ENCODE assay signal across 36 mouse cellular contexts in the genomic region with DNA sequence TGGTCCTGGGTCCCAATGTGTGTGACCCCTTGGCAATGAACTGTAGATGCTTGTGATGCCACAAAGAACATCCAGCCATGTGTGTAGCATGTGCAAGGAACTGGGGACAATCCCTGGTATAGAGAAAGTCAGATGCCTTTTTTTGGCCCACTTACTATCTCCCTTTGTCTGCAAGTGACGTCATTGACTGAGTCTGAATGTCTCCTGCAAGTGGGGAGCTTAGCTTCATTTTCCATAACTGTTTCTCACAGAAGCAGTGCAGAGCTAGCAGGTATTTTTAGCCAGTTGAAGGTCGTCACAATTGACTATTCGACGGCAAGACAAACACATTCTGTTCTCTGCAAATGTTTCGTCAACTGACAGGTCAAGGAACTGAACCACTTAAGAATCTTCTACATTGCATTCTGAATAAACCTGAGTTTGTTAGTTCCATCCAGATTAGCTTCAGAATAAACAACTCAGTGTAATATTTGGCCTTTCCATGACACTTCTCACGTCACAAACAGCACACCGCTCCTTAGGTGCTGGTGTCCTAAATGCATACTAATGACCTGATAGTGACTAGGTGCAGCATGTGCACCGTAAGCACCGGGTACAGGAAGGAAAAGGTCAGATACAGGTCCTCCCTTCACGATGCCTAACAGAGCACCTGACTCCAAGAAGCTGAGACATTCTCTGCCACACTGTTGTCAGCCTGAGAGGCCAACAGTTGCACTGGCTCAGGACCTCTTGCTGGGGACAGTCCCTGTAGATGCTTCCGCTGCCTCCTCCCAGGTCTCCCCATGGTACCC.
A peak's percentile ranks its signal among the peaks of the same experiment; 100 is the strongest.
DNase-seq lines count a peak whose midpoint lies in the region; ATAC-seq and TF ChIP-seq lines count a peak whose summit lies in the region.
"Had no signal": no experiment of that assay in that cellular context is flagged by ENCODE, and none has a peak within 500 bp of the region (broad histone marks: within the 10 kb centered on the region; RNA-seq: fewer than 3 reads in every experiment).

No protein-coding gene starts in this region.

- H3K27me3 ChIP-seq in heart, postnatal 0 days (ENCODE audit: control insufficient read depth, insufficient read depth, low read length): no peaks in the 10 kb centered on the region
- H3K27me3 ChIP-seq in heart, embryonic 11.5 days (ENCODE audit: control insufficient read depth, insufficient read depth, low read length): no peaks in the 10 kb centered on the region
- H3K27me3 ChIP-seq in neural tube, embryonic 15.5 days (replicated peaks): no peaks in the 10 kb centered on the region
- no peaks in the 10 kb centered on the region for H3K27me3 ChIP-seq in limb, embryonic 10.5 days (ENCODE audit: low read depth, poor library complexity, severe bottlenecking)
- H3K27me3 ChIP-seq: embryonic facial prominence, embryonic 15.5 days; hindbrain, embryonic 15.5 days; intestine, embryonic 15.5 days; liver, embryonic 12.5 days; megakaryocyte, embryonic 14.5 days; midbrain, embryonic 12.5 days; neural tube, embryonic 12.5 days had no signal

- H3K27ac ChIP-seq in heart, postnatal 0 days (ENCODE audit: low read depth): no peak overlapping the region; the same call in 1 of the 2 replicates
- H3K27ac ChIP-seq in heart, embryonic 11.5 days (ENCODE audit: low read depth, low read length): no peak overlapping the region
- H3K27ac ChIP-seq in neural tube, embryonic 15.5 days (replicated peaks): no peak overlapping the region
- no peak overlapping the region for H3K27ac ChIP-seq in limb, embryonic 10.5 days
- H3K27ac ChIP-seq: embryonic facial prominence, embryonic 10.5 days; embryonic facial prominence, embryonic 15.5 days; gastrocnemius, adult 2 months; hindbrain, embryonic 10.5 days; hindbrain, embryonic 15.5 days; intestine, embryonic 15.5 days; kidney, postnatal 0 days; liver, embryonic 12.5 days; midbrain, embryonic 12.5 days; neural tube, embryonic 12.5 days had no signal

- peak; percentile 20; the same call in 1 of the 2 replicates for ATAC-seq in heart, postnatal 0 days (ENCODE audit: insufficient read depth, low read depth)
- no peak for ATAC-seq in heart, embryonic 11.5 days (replicated peaks; ENCODE audit: insufficient number of reproducible peaks, low FRiP score, low TSS enrichment)
- no peak for ATAC-seq in neural tube, embryonic 15.5 days (ENCODE audit: low FRiP score)
- ATAC-seq: forebrain, embryonic 14.5 days; intestine, embryonic 15.5 days; liver, embryonic 12.5 days; lung, postnatal 0 days had no signal

- no peak for TF ChIP-seq CTCF in heart, postnatal 0 days (IDR thresholded peaks at IDR 0.05; ENCODE audit: low read depth)

- H3K9me3 ChIP-seq in heart, postnatal 0 days (replicated peaks; ENCODE audit: control insufficient read depth, low read length): no peaks in the 10 kb centered on the region
- no peaks in the 10 kb centered on the region for H3K9me3 ChIP-seq in heart, embryonic 11.5 days (replicated peaks; ENCODE audit: control insufficient read depth, low read length)
- H3K9me3 ChIP-seq in neural tube, embryonic 15.5 days (replicated peaks): no peaks in the 10 kb centered on the region
- H3K9me3 ChIP-seq in limb, embryonic 10.5 days (replicated peaks): no peaks in the 10 kb centered on the region
- H3K9me3 ChIP-seq: embryonic facial prominence, embryonic 10.5 days; embryonic facial prominence, embryonic 15.5 days; hindbrain, embryonic 10.5 days; hindbrain, embryonic 15.5 days; intestine, embryonic 15.5 days; liver, embryonic 12.5 days; megakaryocyte, embryonic 14.5 days; midbrain, embryonic 12.5 days; neural tube, embryonic 12.5 days had no signal

- DNase-seq in heart, postnatal 0 days (ENCODE audit: low spot score): peak; percentile 7
- DNase-seq in CD4-positive helper T cell, adult 2 months (ENCODE audit: low read depth, low spot score): peak; percentile 34
- DNase-seq in CD4-positive, CD25-positive, alpha-beta regulatory T cell, adult 2 months (ENCODE audit: low read depth, low spot score): peak; percentile 70
- peak; percentile 63 for DNase-seq in brain, adult 2 months (ENCODE audit: low read depth, low spot score)
- DNase-seq in limb, embryonic 10.5 days (ENCODE audit: low spot score): no peak
- DNase-seq: adrenal gland, adult 2 months; adrenal gland, postnatal 36 days; B cell, adult 2 months; cerebellum, adult 8-10 months; cerebellum, postnatal 25 days; gastrocnemius, adult 2 months; gastrocnemius, postnatal 36 days; heart, adult 18-20 months; heart, postnatal 10 days; kidney, adult 8-10 months; kidney, postnatal 4 days; layer of hippocampus, postnatal 36 days; lung, adult 18-20 months; lung, postnatal 4 days; spleen, adult 18-20 months; thymus, postnatal 4 days had no signal

- H3K4me1 ChIP-seq in heart, postnatal 0 days (ENCODE audit: control insufficient read depth, insufficient read depth): no peaks in the 10 kb centered on the region; the same call in 1 of the 2 replicates
- H3K4me1 ChIP-seq in heart, embryonic 11.5 days (ENCODE audit: control insufficient read depth, insufficient read depth, low read length): no peaks in the 10 kb centered on the region
- H3K4me1 ChIP-seq in neural tube, embryonic 15.5 days: no peaks in the 10 kb centered on the region
- H3K4me1 ChIP-seq in limb, embryonic 10.5 days: no peaks in the 10 kb centered on the region
- H3K4me1 ChIP-seq: embryonic facial prominence, embryonic 10.5 days; embryonic facial prominence, embryonic 15.5 days; hindbrain, embryonic 10.5 days; hindbrain, embryonic 15.5 days; intestine, embryonic 15.5 days; liver, embryonic 12.5 days; megakaryocyte, embryonic 14.5 days; midbrain, embryonic 12.5 days; neural tube, embryonic 12.5 days had no signal

- no peak for TF ChIP-seq EP300 in heart, postnatal 0 days (IDR thresholded peaks at IDR 0.05; ENCODE audit: low read depth)

- 42% methylated on average over 11 of the region's 11 CpGs for WGBS in heart, postnatal 0 days
- 56% methylated on average over 11 of the region's 11 CpGs for WGBS in heart, embryonic 11.5 days (ENCODE audit: insufficient replicate concordance)
- WGBS in neural tube, embryonic 15.5 days: 86% methylated on average over 11 of the region's 11 CpGs
- 87% methylated on average over 11 of the region's 11 CpGs for WGBS in limb, embryonic 10.5 days

- H3K9ac ChIP-seq in heart, postnatal 0 days (replicated peaks; ENCODE audit: low read depth, low read length): no peak overlapping the region
- H3K9ac ChIP-seq in heart, embryonic 11.5 days (ENCODE audit: low read depth, low read length): no peak overlapping the region
- no peak overlapping the region for H3K9ac ChIP-seq in neural tube, embryonic 15.5 days (replicated peaks)
- H3K9ac ChIP-seq: embryonic facial prominence, embryonic 15.5 days; hindbrain, embryonic 15.5 days; intestine, embryonic 15.5 days; liver, embryonic 12.5 days; midbrain, embryonic 12.5 days; neural tube, embryonic 12.5 days had no signal

- H3K4me2 ChIP-seq in heart, postnatal 0 days (ENCODE audit: low read depth, low read length): no peak overlapping the region
- no peak overlapping the region for H3K4me2 ChIP-seq in heart, embryonic 11.5 days
- H3K4me2 ChIP-seq in neural tube, embryonic 15.5 days: no peak overlapping the region
- H3K4me2 ChIP-seq: embryonic facial prominence, embryonic 15.5 days; hindbrain, embryonic 15.5 days; intestine, embryonic 15.5 days; liver, embryonic 12.5 days; midbrain, embryonic 12.5 days; neural tube, embryonic 12.5 days had no signal

- peaks cover 55% of the 10 kb centered on the region for H3K36me3 ChIP-seq in heart, postnatal 0 days (replicated peaks; ENCODE audit: control insufficient read depth, insufficient read depth, low read length)
- H3K36me3 ChIP-seq in heart, embryonic 11.5 days (ENCODE audit: control insufficient read depth, insufficient read depth, low read length): peaks cover 8% of the 10 kb centered on the region
- peaks cover 11% of the 10 kb centered on the region for H3K36me3 ChIP-seq in neural tube, embryonic 15.5 days
- peaks cover 28% of the 10 kb centered on the region for H3K36me3 ChIP-seq in limb, embryonic 10.5 days
- H3K36me3 ChIP-seq: liver, embryonic 12.5 days had no signal

- H3K4me3 ChIP-seq in heart, postnatal 0 days (ENCODE audit: low read depth, low read length): no peak overlapping the region
- no peak overlapping the region for H3K4me3 ChIP-seq in heart, embryonic 11.5 days (ENCODE audit: low read depth, low read length)
- H3K4me3 ChIP-seq in neural tube, embryonic 15.5 days (replicated peaks): no peak overlapping the region
- no peak overlapping the region for H3K4me3 ChIP-seq in limb, embryonic 10.5 days
- H3K4me3 ChIP-seq: embryonic facial prominence, embryonic 10.5 days; embryonic facial prominence, embryonic 15.5 days; gastrocnemius, adult 2 months; hindbrain, embryonic 10.5 days; hindbrain, embryonic 15.5 days; intestine, embryonic 15.5 days; liver, embryonic 12.5 days; megakaryocyte, embryonic 14.5 days; midbrain, embryonic 12.5 days; myocyte; neural tube, embryonic 12.5 days had no signal
